Mouse (Mus musculus) hindbrain, embryonic 12.5 days (tissue): ENCODE measurements around the gene Scn2a. TPM values are rescaled to one million over a fixed set of nuclear protein-coding genes. Genes with fewer than 3 reads are reported as not detected.

Experiments
- ATAC-seq: fragments of 200-750 bp; cut with Nextera tagmentation; 2 replicates; pipeline ENCODE4 v1.8.0; 2017; ENCODE audit warnings: moderate TSS enrichment; ENCODE audit not compliant: low FRiP score
- H3K27ac ChIP-seq: fragments of 300-500 bp; sonication (generic); 2 replicates; pipeline ENCODE4 v1.5.1; 2016; ENCODE audit warnings: mild to moderate bottlenecking
- H3K27me3 ChIP-seq: fragments of 300-500 bp; sonication (generic); 2 replicates; pipeline ENCODE4 v1.6.1; 2016; ENCODE audit warnings: mild to moderate bottlenecking
- H3K36me3 ChIP-seq: fragments of 300-500 bp; sonication (generic); 2 replicates; pipeline ENCODE4 v1.6.1; 2016; ENCODE audit warnings: mild to moderate bottlenecking
- H3K4me1 ChIP-seq: fragments of 300-500 bp; sonication (generic); 2 replicates; pipeline ENCODE4 v1.6.1; 2016
- H3K4me2 ChIP-seq: fragments of 300-500 bp; sonication (generic); replicated peaks from 2 replicates; pipeline ENCODE4 v1.6.1; 2016; ENCODE audit warnings: mild to moderate bottlenecking
- H3K4me3 ChIP-seq: fragments of 300-500 bp; sonication (generic); 2 replicates; pipeline ENCODE4 v1.5.1; 2016; ENCODE audit warnings: mild to moderate bottlenecking
- H3K9ac ChIP-seq: fragments of 300-500 bp; sonication (generic); 2 replicates; pipeline ENCODE4 v1.6.1; 2016; ENCODE audit warnings: mild to moderate bottlenecking, moderate library complexity
- H3K9me3 ChIP-seq: fragments of 300-500 bp; sonication (generic); replicated peaks from 2 replicates; pipeline ENCODE4 v1.6.1; 2016; ENCODE audit warnings: mild to moderate bottlenecking
- WGBS: fragments of 180-500 bp; shearing (Covaris S2); methylation state at CpG from one replicate; pipeline ENCODE4 v1.1.7; 2016; 5-methylcytosine and 5-hydroxymethylcytosine counted together
- polyA plus RNA-seq: library from polyadenylated mRNA; unstranded; fragments of >200 nt; fragmentation: Nextera tagmentation; extraction: Ambion mirVana; gene quantifications from 2 replicates; pipeline ENCODE4 v1.2.1, GENCODE M21; 2016

Scn2a gene
- polyA plus RNA-seq, 1 experiment from 2014 or later: 18.2 TPM

GRCm38 (mm10) chr2:65667590-65668436, 47.2 kb downstream of the Scn2a start:
- no peaks in the 10 kb centered on the region for H3K36me3 ChIP-seq
- H3K4me3 ChIP-seq: peak overlapping the region; percentile 26
- no peak overlapping the region for H3K9ac ChIP-seq
- peak; percentile 64 for ATAC-seq
- H3K27ac ChIP-seq: peak overlapping the region; percentile 35; the same call in 1 of the 2 replicates
- 56% methylated on average over 18 of the region's 18 CpGs for WGBS
- H3K27me3 ChIP-seq: no peaks in the 10 kb centered on the region
- no peaks in the 10 kb centered on the region for H3K9me3 ChIP-seq
- peak overlapping the region; percentile 57 for H3K4me2 ChIP-seq
- peaks cover 14% of the 10 kb centered on the region; the same call in 1 of the 2 replicates for H3K4me1 ChIP-seq

DNA sequence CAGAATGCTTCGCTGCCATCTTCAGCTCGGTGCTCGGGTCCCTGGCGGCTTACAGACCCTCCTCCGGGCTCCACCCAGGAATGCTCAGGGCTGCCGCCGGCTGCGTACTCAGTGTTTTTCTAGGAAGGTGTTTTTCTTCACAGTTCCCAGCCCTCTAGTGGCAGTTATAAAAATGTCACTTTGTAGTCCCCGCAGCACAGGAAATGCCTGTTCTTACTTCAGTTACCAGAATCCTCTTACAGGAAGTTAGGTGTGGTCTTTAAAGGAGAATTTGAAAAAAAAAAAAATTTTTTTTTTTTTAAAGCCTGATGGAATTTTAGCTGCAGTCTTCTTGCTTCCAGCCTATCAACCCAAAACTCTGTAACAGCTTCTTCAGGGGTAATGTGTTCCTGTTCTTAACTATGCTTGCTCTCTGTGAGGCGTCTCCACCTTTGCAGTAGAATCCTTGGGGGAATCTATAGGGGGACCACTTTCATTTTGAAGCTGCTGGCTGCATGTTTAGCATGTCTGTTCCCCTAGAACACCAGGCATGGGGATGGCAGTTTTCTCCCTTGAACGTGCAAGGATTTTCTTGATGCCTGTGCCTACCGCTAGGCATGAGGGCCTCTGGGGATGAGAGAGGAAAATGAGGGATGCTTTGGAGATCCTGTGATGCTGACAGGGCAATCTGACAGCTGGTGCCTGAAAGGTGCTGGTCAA, 48.0 kb downstream of the Scn2a start:
- WGBS: 9% methylated on average over 12 of the region's 12 CpGs
- no peaks in the 10 kb centered on the region for H3K9me3 ChIP-seq
- H3K4me3 ChIP-seq: peak overlapping the region; percentile 36
- no peaks in the 10 kb centered on the region for H3K36me3 ChIP-seq
- peaks cover 14% of the 10 kb centered on the region; the same call in 1 of the 2 replicates for H3K4me1 ChIP-seq
- ATAC-seq: peak; percentile 95
- H3K4me2 ChIP-seq: peak overlapping the region; percentile 57
- peak overlapping the region; percentile 69 for H3K27ac ChIP-seq
- H3K27me3 ChIP-seq: no peaks in the 10 kb centered on the region
- peak overlapping the region; percentile 44 for H3K9ac ChIP-seq

DNA sequence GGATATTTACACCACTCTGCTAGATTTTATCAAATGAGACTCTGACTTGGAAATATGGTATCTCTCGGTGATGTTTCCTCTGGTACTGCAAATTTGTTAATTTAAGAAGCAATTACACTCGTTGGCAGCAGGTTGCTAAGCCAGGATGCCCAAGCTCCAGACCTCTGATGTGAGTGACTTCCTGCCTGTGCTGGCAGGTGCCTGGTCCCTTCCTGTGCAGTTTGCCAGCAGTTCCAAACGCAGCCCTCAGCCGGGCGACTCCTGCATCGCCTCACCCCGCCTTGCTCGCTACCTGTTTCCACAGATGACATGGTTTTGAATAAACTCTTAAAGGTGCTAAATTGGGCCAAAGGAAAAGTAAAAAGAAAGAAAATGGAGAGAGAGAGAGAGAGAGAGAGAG, 49.0 kb downstream of the Scn2a start:
- WGBS: 84% methylated on average over 8 of the region's 8 CpGs
- H3K4me1 ChIP-seq: peaks cover 14% of the 10 kb centered on the region; the same call in 1 of the 2 replicates
- no peaks in the 10 kb centered on the region for H3K27me3 ChIP-seq
- 0 out of 2 replicates have a peak overlapping the region, but pooled peaks have one; percentile 57 for H3K4me2 ChIP-seq
- H3K36me3 ChIP-seq: no peaks in the 10 kb centered on the region
- H3K9me3 ChIP-seq: no peaks in the 10 kb centered on the region
- ATAC-seq: no peak
- no peak overlapping the region for H3K4me3 ChIP-seq
- no peak overlapping the region for H3K27ac ChIP-seq
- no peak overlapping the region for H3K9ac ChIP-seq

DNA sequence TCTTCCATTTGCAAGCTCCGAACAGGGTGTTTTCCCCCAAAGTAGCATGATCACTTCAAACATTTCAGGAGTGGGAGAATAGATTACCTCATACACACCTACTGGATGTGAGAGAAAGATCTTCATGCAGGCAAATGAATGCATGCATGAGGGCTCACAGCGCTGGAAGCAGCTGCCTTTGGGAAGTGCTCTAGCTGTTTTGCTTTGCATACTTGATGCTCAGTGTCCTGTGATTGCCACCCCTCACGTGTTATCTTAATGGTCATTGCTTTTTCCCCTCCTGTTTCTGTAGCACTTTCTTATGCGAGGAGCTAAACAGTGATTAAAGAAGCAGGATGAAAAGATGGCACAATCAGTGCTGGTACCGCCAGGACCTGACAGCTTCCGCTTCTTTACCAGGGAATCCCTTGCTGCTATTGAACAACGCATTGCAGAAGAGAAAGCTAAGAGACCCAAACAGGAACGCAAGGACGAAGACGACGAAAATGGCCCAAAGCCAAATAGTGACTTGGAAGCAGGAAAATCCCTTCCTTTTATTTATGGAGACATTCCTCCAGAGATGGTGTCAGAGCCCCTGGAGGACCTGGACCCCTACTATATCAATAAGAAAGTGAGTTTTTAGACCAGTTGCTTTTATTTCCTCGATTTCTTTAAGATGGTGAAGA, 49.7 kb downstream of the Scn2a start:
- peaks cover 12% of the 10 kb centered on the region; the same call in 1 of the 2 replicates for H3K4me1 ChIP-seq
- 68% methylated on average over 12 of the region's 12 CpGs for WGBS

DNA sequence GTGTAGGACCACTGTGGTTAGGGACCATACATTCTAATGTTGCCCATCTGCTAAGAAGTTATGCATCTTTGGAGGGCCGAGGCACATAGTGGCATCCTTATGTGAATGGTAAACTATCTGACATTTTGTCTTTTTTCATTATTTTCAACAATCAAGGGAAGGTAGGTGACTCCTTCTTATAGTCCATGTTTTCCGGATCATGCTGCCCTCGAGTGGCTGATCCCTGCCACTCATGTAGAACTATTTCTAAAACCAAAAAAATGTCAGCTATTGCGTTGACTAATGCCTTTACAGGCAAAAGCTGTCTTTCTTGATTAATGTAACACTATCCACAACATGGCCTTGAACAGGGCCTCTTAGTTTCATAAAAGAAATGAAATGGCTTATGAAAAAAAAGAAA, 59.0 kb downstream of the Scn2a start:
- H3K9ac ChIP-seq: no peak overlapping the region
- H3K36me3 ChIP-seq: 0 out of 2 replicates have a peak, but pooled peaks cover 4% of the 10 kb centered on the region
- H3K27ac ChIP-seq: no peak overlapping the region
- H3K27me3 ChIP-seq: no peaks in the 10 kb centered on the region
- ATAC-seq: no peak
- no peaks in the 10 kb centered on the region for H3K4me1 ChIP-seq
- no peak overlapping the region for H3K4me2 ChIP-seq
- H3K9me3 ChIP-seq: no peaks in the 10 kb centered on the region
- H3K4me3 ChIP-seq: no peak overlapping the region
- 80% methylated on average over 4 of the region's 4 CpGs for WGBS

More for the DNA sequence above, 49.7 kb downstream of the Scn2a start:
- H3K27me3 ChIP-seq: no peaks in the 10 kb centered on the region
- H3K27ac ChIP-seq: no peak overlapping the region
- H3K9me3 ChIP-seq: no peaks in the 10 kb centered on the region
- H3K36me3 ChIP-seq: no peaks in the 10 kb centered on the region
- ATAC-seq: no peak
- H3K9ac ChIP-seq: no peak overlapping the region; the same call in 1 of the 2 replicates
- no peak overlapping the region for H3K4me2 ChIP-seq
- H3K4me3 ChIP-seq: no peak overlapping the region

GRCm38 (mm10) chr2:65685151-65685550, 64.6 kb downstream of the Scn2a start:
- Histone ChIP-seq H3K4me1 (no peaks in the 10 kb centered on the region), H3K9ac (no peak overlapping the region), H3K9me3 (no peaks in the 10 kb centered on the region), H3K27ac (no peak overlapping the region), H3K27me3 (no peaks in the 10 kb centered on the region), H3K4me2 (no peak overlapping the region), H3K4me3 (no peak overlapping the region), H3K36me3 (0 out of 2 replicates have a peak, but pooled peaks cover 4% of the 10 kb centered on the region)
- 82% methylated on average over 3 of the region's 3 CpGs for WGBS
- no peak for ATAC-seq

GRCm38 (mm10) chr2:65690456-65691184, 70.0 kb downstream of the Scn2a start:
- no peak overlapping the region for H3K9ac ChIP-seq
- 87% methylated on average over 6 of the region's 6 CpGs for WGBS
- no peak overlapping the region for H3K4me3 ChIP-seq
- H3K4me1 ChIP-seq: no peaks in the 10 kb centered on the region
- no peaks in the 10 kb centered on the region for H3K9me3 ChIP-seq
- no peak for ATAC-seq
- H3K36me3 ChIP-seq: no peaks in the 10 kb centered on the region
- no peak overlapping the region for H3K27ac ChIP-seq
- H3K4me2 ChIP-seq: no peak overlapping the region
- H3K27me3 ChIP-seq: no peaks in the 10 kb centered on the region

DNA sequence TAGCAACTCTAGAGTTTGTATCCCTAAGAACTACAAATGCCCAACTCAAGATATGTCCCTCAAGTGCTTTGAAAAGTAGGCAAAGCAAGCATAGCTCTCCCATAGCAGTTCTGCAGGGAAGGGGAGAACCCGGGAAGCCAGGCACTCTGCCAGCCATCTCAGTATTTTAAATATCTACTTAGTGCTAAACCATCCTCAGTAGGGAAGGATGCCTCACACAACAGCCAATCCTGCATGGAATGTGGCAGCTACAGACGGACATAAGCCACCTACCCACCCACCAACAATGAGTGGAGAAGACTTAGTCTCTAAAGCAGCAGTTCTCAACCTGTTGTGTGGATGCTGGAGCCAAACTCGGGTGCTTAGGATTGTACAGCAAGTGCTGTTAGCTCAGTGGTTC, 73.9 kb downstream of the Scn2a start:
- Histone ChIP-seq H3K4me2 (no peak overlapping the region), H3K9me3 (no peaks in the 10 kb centered on the region), H3K27ac (no peak overlapping the region), H3K4me1 (no peaks in the 10 kb centered on the region), H3K36me3 (no peaks in the 10 kb centered on the region), H3K9ac (no peak overlapping the region), H3K27me3 (no peaks in the 10 kb centered on the region), H3K4me3 (no peak overlapping the region)
- no peak for ATAC-seq
- WGBS: 75% methylated on average over 3 of the region's 3 CpGs

DNA sequence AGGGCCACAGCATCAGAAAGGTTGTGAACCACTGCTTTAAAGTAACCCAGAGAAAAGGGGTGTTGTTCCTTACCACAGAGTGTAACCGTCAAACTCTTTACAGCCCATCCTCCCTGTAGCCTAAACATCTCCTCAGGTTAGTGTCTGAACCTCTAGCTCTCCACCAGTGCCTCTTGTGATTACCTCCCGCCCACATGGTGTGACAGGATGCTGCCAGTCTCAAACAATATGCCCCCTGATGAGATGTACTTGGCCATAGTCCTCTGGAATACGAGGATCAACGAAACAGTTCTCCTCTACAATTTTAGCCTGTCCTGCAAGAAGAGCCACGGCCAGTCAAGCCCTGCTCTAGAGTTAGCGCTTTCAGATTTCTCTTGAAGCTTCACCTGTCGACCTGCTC, 74.5 kb downstream of the Scn2a start:
- no peak overlapping the region for H3K27ac ChIP-seq
- H3K4me2 ChIP-seq: no peak overlapping the region
- ATAC-seq: no peak
- no peaks in the 10 kb centered on the region for H3K9me3 ChIP-seq
- H3K9ac ChIP-seq: no peak overlapping the region
- WGBS: 79% methylated on average over 7 of the region's 7 CpGs
- no peaks in the 10 kb centered on the region for H3K27me3 ChIP-seq
- no peaks in the 10 kb centered on the region for H3K4me1 ChIP-seq
- no peak overlapping the region for H3K4me3 ChIP-seq
- no peaks in the 10 kb centered on the region for H3K36me3 ChIP-seq

GRCm38 (mm10) chr2:65700246-65700645, 79.7 kb downstream of the Scn2a start:
- WGBS: 93% methylated on average over 1 of the region's 1 CpGs
- Histone ChIP-seq H3K9me3 (no peaks in the 10 kb centered on the region), H3K4me3 (no peak overlapping the region), H3K27ac (no peak overlapping the region), H3K4me1 (no peaks in the 10 kb centered on the region), H3K9ac (no peak overlapping the region), H3K36me3 (no peaks in the 10 kb centered on the region; the same call in 1 of the 2 replicates), H3K4me2 (no peak overlapping the region), H3K27me3 (no peaks in the 10 kb centered on the region)
- no peak for ATAC-seq

DNA sequence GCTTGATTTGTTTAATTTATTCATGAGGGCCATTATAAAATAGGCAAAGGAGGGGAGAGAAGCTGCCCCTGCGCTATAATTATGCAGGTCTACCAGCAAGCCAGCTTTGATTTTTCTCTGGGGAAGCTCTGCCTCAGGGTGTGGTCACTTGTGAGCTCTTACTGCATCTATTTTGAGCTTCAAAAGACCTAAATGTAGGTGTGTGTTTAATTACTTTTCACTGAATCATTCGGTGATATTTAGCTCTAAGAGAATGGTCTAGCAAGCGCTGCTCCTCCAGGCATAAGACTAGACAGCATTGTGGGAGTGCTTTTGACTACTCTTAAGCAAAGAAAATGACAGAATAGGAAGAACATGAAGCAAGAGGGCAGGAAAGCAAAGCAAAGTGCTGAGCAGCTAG, 80.6 kb downstream of the Scn2a start:
- Histone ChIP-seq H3K27ac (no peak overlapping the region), H3K9me3 (no peaks in the 10 kb centered on the region), H3K4me1 (no peaks in the 10 kb centered on the region), H3K27me3 (no peaks in the 10 kb centered on the region), H3K4me2 (no peak overlapping the region), H3K4me3 (no peak overlapping the region), H3K9ac (no peak overlapping the region), H3K36me3 (no peaks in the 10 kb centered on the region; the same call in 1 of the 2 replicates)
- 85% methylated on average over 3 of the region's 3 CpGs for WGBS
- no peak for ATAC-seq
